Mouse (Mus musculus) C2C12 (cell line): ENCODE measurements around the gene Gnb2. TPM values are rescaled to one million over a fixed set of nuclear protein-coding genes. Genes with fewer than 3 reads are reported as not detected.
A peak's percentile ranks its signal among the peaks of the same experiment; 100 is the strongest.

Experiments
- H3K27me3 ChIP-seq: one replicate; pipeline ENCODE4 v1.6.1; 2011; ENCODE audit not compliant: control insufficient read depth, insufficient read depth, insufficient read length
- H3K36me3 ChIP-seq: one replicate; pipeline ENCODE4 v1.6.1; 2011; ENCODE audit not compliant: control insufficient read depth, insufficient read depth
- H3K4me3 ChIP-seq: one replicate; pipeline ENCODE4 v1.5.1; 2011; ENCODE audit warnings: mild to moderate bottlenecking, control low read depth; ENCODE audit not compliant: poor library complexity, insufficient read depth, severe bottlenecking
- H3K79me2 ChIP-seq: one replicate; pipeline ENCODE4 v1.6.1; 2011; ENCODE audit not compliant: control insufficient read depth, insufficient read depth
- H3K79me3 ChIP-seq: one replicate; pipeline ENCODE4 v1.6.1; 2011; ENCODE audit warnings: low read depth, control low read depth
- H3ac ChIP-seq: one replicate; pipeline ENCODE3; 2011; ENCODE audit warnings: low read depth; ENCODE audit not compliant: control insufficient read depth, insufficient read length
- CEBPB ChIP-seq: IDR thresholded peaks from one replicate; pipeline ENCODE4 v1.6.1; 2011; ENCODE audit warnings: low read depth, mild to moderate bottlenecking, control low read depth, moderate library complexity
- CTCF ChIP-seq: IDR thresholded peaks from one replicate; pipeline ENCODE4 v1.5.1; 2011; ENCODE audit not compliant: control insufficient read depth, insufficient read depth, insufficient read length
- FOSL1 ChIP-seq: IDR thresholded peaks from one replicate; pipeline ENCODE4 v1.8.0; 2011; ENCODE audit warnings: mild to moderate bottlenecking, low read length; ENCODE audit not compliant: poor library complexity, insufficient read depth, severe bottlenecking
- MAX ChIP-seq: IDR thresholded peaks from one replicate; pipeline ENCODE4 v1.6.1; 2011; ENCODE audit warnings: mild to moderate bottlenecking, control low read depth
- MYOD1 ChIP-seq: IDR thresholded peaks from one replicate; pipeline ENCODE4 v1.6.1; 2011; ENCODE audit warnings: low read depth; ENCODE audit not compliant: control insufficient read depth, insufficient read length
- MYOG ChIP-seq: IDR thresholded peaks from one replicate; pipeline ENCODE4 v1.6.1; 2011; ENCODE audit not compliant: control insufficient read depth, insufficient read length; ENCODE audit errors: extremely low read depth
- USF1 ChIP-seq: IDR thresholded peaks from one replicate; pipeline ENCODE4 v1.6.1; 2011; ENCODE audit warnings: low read depth, mild to moderate bottlenecking, control low read depth, moderate library complexity
- microRNA-seq: library from miRNA; unstranded; fragments of <30 nt; microRNA quantifications from one replicate; pipeline ENCODE4, GENCODE M21; 2019; ENCODE audit warnings: borderline microRNAs expressed
- polyA plus RNA-seq: library from polyadenylated mRNA; unstranded; fragments of >200 nt; fragmentation: generic; extraction: Trizol; gene quantifications from one replicate; pipeline ENCODE4 v1.2.1, GENCODE M21; 2012; ENCODE audit warnings: missing spikeins

The Gnb2 gene
- polyA plus RNA-seq, 1 experiment = 672 TPM

DNA sequence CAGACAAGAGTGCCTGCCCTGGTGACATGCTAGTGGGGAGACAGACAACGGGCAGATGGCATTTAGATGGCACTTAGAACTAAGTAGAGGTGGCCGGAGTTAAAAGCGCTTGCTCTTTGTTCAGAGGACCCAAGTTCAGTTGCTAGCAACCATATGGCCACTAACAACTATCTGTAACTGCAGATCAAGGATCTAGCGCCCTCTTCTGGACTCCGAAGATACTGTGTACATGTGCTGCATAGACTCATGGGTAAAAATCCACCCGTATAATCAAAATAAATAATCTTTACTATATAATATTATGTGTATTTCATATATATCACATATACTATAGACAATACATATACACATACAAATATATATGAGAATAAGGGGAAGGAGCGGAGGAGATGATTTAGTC lies 45.7 kb downstream of the Gnb2 start:
- H3K79me2 ChIP-seq = no peaks in the 10 kb centered on the region
- no peak overlapping the region for H3ac ChIP-seq
- TF ChIP-seq FOSL1 = no peak
- no peak for TF ChIP-seq MYOD1
- TF ChIP-seq USF1 = no peak
- TF ChIP-seq CEBPB = no peak
- no peak for TF ChIP-seq CTCF
- no peaks in the 10 kb centered on the region for H3K79me3 ChIP-seq
- peaks cover 59% of the 10 kb centered on the region for H3K27me3 ChIP-seq
- H3K4me3 ChIP-seq = no peak overlapping the region
- H3K36me3 ChIP-seq = no peaks in the 10 kb centered on the region

GRCm38 (mm10) chr5:137485851-137486155 lies 47.5 kb downstream of the Gnb2 start:
- no peaks in the 10 kb centered on the region for H3K79me3 ChIP-seq
- no peak overlapping the region for H3ac ChIP-seq
- H3K4me3 ChIP-seq = no peak overlapping the region
- no peaks in the 10 kb centered on the region for H3K79me2 ChIP-seq
- TF ChIP-seq MYOG (no peak), CEBPB (no peak), USF1 (no peak), FOSL1 (no peak), CTCF (no peak), MYOD1 (no peak), MAX (no peak)
- peaks cover 65% of the 10 kb centered on the region for H3K27me3 ChIP-seq
- no peaks in the 10 kb centered on the region for H3K36me3 ChIP-seq

GRCm38 (mm10) chr5:137485071-137485850 lies 48.0 kb downstream of the Gnb2 start:
- H3K4me3 ChIP-seq = no peak overlapping the region
- H3K27me3 ChIP-seq = peaks cover 67% of the 10 kb centered on the region
- no peaks in the 10 kb centered on the region for H3K36me3 ChIP-seq
- TF ChIP-seq USF1 (no peak), CTCF (no peak), MYOD1 (no peak), MYOG (no peak), FOSL1 (no peak), MAX (no peak), CEBPB (no peak)
- no peaks in the 10 kb centered on the region for H3K79me3 ChIP-seq
- no peaks in the 10 kb centered on the region for H3K79me2 ChIP-seq
- H3ac ChIP-seq = no peak overlapping the region

GRCm38 (mm10) chr5:137481897-137482296 lies 51.4 kb downstream of the Gnb2 start:
- H3K79me3 ChIP-seq = no peaks in the 10 kb centered on the region
- no peaks in the 10 kb centered on the region for H3K79me2 ChIP-seq
- no peaks in the 10 kb centered on the region for H3K36me3 ChIP-seq
- H3K27me3 ChIP-seq = peaks cover 63% of the 10 kb centered on the region
- H3K4me3 ChIP-seq = no peak overlapping the region
- no peak overlapping the region for H3ac ChIP-seq
- no peak for TF ChIP-seq MYOG
- TF ChIP-seq CEBPB = no peak
- TF ChIP-seq FOSL1 = no peak
- no peak for TF ChIP-seq MYOD1
- no peak for TF ChIP-seq USF1

GRCm38 (mm10) chr5:137481138-137481537 lies 52.2 kb downstream of the Gnb2 start:
- Histone ChIP-seq H3K36me3 (no peaks in the 10 kb centered on the region), H3K4me3 (no peak overlapping the region), H3K27me3 (peaks cover 66% of the 10 kb centered on the region), H3K79me3 (no peaks in the 10 kb centered on the region), H3K79me2 (no peaks in the 10 kb centered on the region), H3ac (no peak overlapping the region)
- no peak for TF ChIP-seq MAX
- TF ChIP-seq CTCF = peak; percentile 37

Small RNAs within 50 kb of the gene (microRNA-seq; reads per million reads assigned to microRNA genes)
- gene Mir6418 = 2.0 reads per million, percentile 39 among the genes with 10 or more reads in this experiment

Other genes with a start within 250 kb of the Gnb2 start
- 0.06 TPM for gene Ache, start 246.0 kb downstream of the Gnb2 start, polyA plus RNA-seq
- gene Ufsp1, start 238.9 kb downstream of the Gnb2 start, polyA plus RNA-seq = 10.6 TPM
- gene Srrt, start 225.8 kb downstream of the Gnb2 start, polyA plus RNA-seq = 130 TPM
- gene Trip6, start 219.1 kb downstream of the Gnb2 start, polyA plus RNA-seq = 80.0 TPM
- 7.3 TPM for gene Slc12a9, start 199.9 kb downstream of the Gnb2 start, polyA plus RNA-seq
- 25.2 TPM for gene Ephb4, start 183.4 kb downstream of the Gnb2 start, polyA plus RNA-seq
- 0.01 TPM for gene Zan, start 56.4 kb downstream of the Gnb2 start, polyA plus RNA-seq
- 63.5 TPM for gene Pop7, start 31.0 kb downstream of the Gnb2 start, polyA plus RNA-seq
- gene Gigyf1, start 15.0 kb downstream of the Gnb2 start, polyA plus RNA-seq = 6.9 TPM
- gene Epo, start 268 bp downstream of the Gnb2 start, polyA plus RNA-seq = not detected
- not detected for gene Actl6b, start 20.0 kb upstream of the Gnb2 start, polyA plus RNA-seq
- gene Tfr2, start 36.3 kb upstream of the Gnb2 start, polyA plus RNA-seq = 0.14 TPM
- gene Mospd3, start 67.5 kb upstream of the Gnb2 start, polyA plus RNA-seq = 28.6 TPM
- gene Pcolce, start 80.3 kb upstream of the Gnb2 start, polyA plus RNA-seq = 651 TPM
- gene Fbxo24, start 95.5 kb upstream of the Gnb2 start, polyA plus RNA-seq = 0.29 TPM
- gene Lrch4, start 95.6 kb upstream of the Gnb2 start, polyA plus RNA-seq = 27.5 TPM
- gene Gm20605, start 95.7 kb upstream of the Gnb2 start, polyA plus RNA-seq = 5.0 TPM
- 4.4 TPM for gene Sap25, start 107.8 kb upstream of the Gnb2 start, polyA plus RNA-seq
- gene Irs3, start 112.2 kb upstream of the Gnb2 start, polyA plus RNA-seq = 0.05 TPM
- 15.6 TPM for gene Agfg2, start 151.2 kb upstream of the Gnb2 start, polyA plus RNA-seq
- gene Nyap1, start 208.1 kb upstream of the Gnb2 start, polyA plus RNA-seq = 3.6 TPM
- 32.4 TPM for gene Tsc22d4, start 212.2 kb upstream of the Gnb2 start, polyA plus RNA-seq
- gene Ppp1r35, start 245.3 kb upstream of the Gnb2 start, polyA plus RNA-seq = 42.7 TPM